Mouse (Mus musculus): Measurements from ENCODE around the gene Hdhd3.
"Not testable (repeated sequence)": the region's sequence is repeated elsewhere in the genome, so short reads cannot be mapped to it uniquely, and the experiment has no call there.

Hdhd3 gene

DNA sequence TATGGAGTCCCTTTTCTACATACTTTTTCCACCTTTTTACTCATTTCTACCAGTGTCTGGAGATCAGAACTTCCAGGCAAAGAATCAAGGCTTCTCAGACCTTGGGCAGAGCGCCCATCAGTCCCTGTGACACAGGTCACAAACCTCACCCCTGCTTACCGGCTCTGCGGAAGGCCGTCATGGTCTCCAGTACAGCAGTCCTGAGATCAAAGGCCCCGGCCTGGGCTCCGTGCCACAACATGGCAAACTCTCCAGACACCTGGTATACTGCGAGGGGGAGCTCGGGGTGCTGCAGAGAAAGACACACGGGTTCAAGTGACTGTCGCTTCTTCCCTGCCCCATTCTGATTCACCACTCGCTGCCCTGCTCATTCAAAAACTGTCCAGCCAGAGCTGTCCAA, 6.7 kb upstream of the Hdhd3 start:
- DNase-seq (ENCODE audit: low spot score): no peak

GRCm38 (mm10) chr4:62508839-62509238, 5.6 kb upstream of the Hdhd3 start:
- no peak for DNase-seq (ENCODE audit: low spot score)

DNA sequence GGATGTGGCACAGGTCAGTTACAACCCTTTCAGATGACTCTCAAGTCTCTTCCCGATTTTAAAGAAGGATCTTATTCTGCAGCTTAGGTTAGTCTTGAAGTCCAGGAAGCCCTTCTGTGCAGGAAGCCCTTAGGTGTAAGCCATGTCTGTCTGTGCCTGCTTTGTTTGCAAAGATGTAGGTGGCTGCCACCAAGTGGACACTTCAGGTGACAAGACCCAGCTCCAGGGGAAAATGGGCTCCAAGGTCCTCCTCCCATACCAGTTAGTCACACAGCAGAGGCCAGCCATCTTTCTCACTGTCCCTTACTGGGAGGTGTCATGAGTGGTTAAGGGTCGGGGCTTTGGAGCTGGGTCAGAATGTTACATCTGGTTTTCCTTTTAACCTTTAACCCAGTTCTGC, 3.5 kb upstream of the Hdhd3 start:
- DNase-seq (ENCODE audit: low spot score): no peak

DNA sequence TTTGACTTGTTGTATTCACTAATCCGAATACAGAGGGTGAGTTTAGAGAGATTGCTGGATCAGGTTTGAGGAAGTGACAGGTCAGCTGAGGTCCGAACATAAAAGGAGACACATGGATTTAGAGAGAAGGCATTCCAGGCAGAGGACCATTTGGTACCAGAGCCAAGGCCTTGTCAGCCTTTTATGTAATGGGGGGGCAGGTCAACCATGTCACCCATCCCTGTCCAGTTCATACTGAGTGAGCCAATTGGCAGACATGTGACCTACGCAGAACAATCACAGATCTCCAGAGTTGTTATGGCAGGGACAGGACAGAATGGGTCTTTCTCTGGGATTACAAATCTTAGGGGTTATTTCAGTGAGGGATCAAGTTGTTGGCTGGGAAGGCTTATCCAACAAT, 2.7 kb upstream of the Hdhd3 start:
- no peak for DNase-seq (ENCODE audit: low spot score)

DNA sequence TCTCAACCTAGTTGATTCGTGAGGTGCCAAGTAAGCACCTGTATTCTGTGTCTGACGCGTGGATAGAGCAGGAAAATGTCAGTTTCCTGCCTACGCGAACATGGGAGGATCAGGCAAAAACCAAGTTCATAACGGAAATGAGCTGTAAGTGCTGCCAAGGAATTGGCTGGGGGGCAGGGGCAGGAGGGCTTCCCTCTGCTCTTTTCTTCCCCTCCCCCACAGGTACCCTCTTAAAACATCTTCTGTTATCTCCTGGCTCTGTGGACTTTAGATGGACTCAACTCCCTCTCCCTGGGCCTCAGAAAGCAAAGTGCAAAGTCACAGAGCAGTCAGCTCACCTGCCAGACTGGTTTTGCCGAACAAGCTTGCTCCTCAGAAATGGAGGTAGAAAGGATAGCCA, 298 bp downstream of the Hdhd3 start:
- no peak for DNase-seq (ENCODE audit: low spot score)

DNA sequence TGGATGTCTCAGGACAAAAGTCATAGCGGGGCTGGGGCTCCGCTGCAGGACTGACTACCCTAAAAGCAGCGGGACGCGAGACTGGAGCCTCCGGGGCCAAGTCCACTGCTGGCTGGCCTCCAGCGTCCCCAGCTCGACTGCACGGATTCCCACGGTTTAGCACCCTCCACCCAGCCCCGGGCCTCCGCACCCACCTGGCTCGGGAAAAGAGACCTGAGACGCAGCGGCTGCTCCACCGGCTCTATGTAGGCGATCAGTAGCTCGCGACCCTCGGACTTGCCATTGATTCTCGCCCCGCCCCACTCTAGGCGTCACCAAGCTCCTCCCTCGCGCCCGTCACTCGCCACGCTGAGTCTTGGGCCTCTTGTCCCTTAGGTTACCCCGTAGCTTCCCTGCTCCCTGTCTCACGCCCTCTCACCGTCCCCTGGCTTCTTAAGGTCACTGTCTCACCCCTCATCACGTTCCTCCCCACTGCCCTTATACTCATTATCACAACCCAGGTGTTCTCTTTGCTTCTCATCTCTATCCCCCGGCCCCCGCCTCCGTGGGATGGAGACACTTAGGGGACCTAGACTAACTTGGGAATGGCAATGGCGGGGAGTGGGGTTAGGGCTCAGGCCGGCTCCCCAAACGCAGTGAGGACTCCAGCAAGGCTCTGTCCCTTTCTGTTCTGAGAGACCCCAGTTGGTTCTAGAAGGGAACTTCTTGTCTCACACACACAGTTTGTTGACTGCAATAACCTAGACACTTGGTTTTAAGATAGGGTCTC, 1.1 kb downstream of the Hdhd3 start:
- DNase-seq (ENCODE audit: low spot score): peak; percentile 92

DNA sequence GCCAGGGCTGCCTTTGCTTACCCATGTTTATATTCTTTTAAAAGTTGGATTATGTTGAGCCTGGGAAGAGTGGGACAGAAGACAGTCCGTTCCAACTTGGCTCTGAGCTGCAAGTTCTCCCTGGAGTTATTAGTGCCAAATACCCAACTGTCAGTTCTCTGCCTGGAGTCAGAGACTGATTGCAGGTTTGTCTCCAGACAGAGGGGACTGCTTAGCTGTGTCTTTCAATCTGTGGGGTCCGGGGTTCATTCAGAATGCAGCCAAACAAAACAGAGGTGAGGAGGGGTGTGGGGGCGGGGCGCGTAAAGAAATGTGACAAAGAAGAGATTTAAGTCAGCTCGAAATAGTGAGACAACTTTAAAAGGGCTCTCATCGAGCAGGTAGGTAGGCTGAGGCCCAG, 1.7 kb downstream of the Hdhd3 start:
- no peak for DNase-seq (ENCODE audit: low spot score)

DNA sequence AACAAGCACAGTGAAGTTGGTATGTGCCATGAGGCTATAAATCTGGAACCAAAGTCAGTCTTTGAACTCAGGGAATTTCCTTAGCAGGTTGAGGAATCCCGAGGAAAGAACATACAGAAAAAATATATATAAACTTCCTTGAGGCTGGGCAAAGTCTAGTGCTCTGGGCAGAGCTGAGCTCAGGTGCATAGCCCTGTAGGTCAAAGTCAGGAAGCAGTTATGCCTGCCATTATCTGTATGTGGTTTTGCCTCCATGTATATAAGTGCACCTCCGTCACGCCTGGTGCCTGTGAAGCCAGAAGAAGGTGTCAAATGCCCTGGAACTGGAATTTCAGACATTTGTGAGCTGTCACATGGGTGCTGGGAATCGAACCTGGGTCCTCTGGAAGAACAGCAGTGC, 2.5 kb downstream of the Hdhd3 start:
- no peak for DNase-seq (ENCODE audit: low spot score)

DNA sequence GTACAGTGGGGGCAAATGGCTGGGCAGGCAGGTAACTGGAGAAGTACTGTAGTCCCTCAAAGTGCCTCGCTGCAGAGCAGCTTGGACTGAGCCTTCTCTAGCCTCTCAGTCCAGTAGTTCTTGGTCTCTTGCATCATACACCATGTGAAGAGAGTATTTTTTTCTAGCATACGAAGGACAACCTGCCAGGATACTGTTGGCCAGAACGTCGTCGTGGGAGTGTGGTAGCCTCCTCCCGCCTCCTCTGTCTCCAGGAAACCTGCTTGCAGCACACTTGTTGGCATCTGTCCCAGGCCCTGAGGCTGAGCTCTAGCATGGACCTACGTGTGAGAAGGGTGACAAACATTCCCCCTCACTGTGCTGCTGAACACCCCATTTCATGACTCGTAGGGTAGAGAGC, 6.5 kb downstream of the Hdhd3 start:
- DNase-seq (ENCODE audit: low spot score): peak; percentile 83

- DNase-seq (ENCODE audit: low spot score): peak; percentile 64
Measured at GRCm38 (mm10) chr4:62495946-62496345, 7.3 kb downstream of the Hdhd3 start.

- no peak for DNase-seq (ENCODE audit: low spot score)
Measured at GRCm38 (mm10) chr4:62494230-62494629, 9.0 kb downstream of the Hdhd3 start.

- no peak for DNase-seq (ENCODE audit: low spot score)
Measured at GRCm38 (mm10) chr4:62492682-62493081, 10.6 kb downstream of the Hdhd3 start.

GRCm38 (mm10) chr4:62487914-62488313, 15.4 kb downstream of the Hdhd3 start:
- no peak for DNase-seq (ENCODE audit: low spot score)

GRCm38 (mm10) chr4:62487172-62487571, 16.1 kb downstream of the Hdhd3 start:
- no peak for DNase-seq (ENCODE audit: low spot score)

GRCm38 (mm10) chr4:62486162-62486696, 17.0 kb downstream of the Hdhd3 start:
- DNase-seq (ENCODE audit: low spot score): peak; percentile 81

GRCm38 (mm10) chr4:62485450-62486161, 17.7 kb downstream of the Hdhd3 start:
- peak; percentile 65 for DNase-seq (ENCODE audit: low spot score)

DNA sequence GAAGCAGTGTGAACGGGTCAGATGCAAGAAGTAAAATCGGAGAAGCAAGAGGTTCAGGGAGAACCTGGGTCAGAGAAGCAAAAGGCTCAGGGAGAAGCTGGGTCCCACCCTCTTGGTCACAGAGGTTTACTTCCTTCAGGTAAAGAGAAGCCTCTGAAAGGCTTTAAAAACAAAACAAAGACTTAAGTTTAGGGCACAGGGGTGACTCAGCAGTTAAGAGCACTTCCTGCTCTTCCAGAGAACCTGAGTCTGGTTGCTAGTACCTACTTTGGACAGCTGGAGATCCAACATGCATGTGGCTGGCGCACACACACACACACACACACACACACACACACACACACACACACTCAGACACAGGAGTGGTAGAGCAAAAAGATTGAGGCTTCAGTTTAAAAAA, 18.3 kb downstream of the Hdhd3 start:
- no peak for DNase-seq (ENCODE audit: low spot score)

- DNase-seq (ENCODE audit: low spot score): no peak
Measured at GRCm38 (mm10) chr4:62480709-62481605, 22.3 kb downstream of the Hdhd3 start.

DNA sequence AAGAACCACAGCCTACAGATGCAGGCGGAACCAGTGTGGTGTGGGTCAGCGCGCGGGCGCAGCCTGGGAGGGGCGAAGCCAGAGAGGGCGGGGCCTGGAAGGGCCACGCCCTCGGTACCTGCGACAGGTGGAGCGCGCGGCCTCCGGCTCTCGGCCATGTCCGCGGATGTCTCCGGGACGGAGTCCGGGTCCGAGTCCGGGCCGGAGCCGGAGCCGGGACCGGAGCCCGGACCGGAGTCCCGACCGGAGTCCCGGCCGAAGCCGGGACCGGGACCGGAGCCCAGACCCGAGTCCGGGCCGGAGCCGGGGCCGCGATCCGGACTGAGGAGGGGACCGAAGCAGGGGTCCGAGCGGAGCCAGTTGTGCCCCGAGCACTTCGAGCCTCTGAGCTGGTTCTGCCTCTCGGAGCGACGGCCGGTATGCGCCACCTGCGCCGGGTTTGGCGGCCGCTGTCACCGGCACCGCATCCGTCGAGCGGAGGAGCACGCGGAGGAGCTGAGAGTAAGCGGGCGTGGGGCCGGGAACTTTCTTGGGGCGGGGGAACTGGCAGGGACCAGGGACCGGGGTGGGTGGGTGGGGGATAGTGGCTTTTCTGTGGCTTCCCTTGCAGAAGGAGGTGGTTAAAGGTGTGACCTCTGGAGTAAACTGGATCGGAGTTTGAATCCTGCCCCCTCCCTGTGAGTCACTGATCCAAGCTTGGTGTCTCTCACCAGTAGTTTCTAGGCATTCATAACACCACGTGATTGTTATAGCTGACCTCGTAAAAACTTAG, 23.1 kb downstream of the Hdhd3 start, which contains the start of gene Bspry:
TSS of gene Bspry (plus strand) at position 117 of the 772 bp plus-strand sequence.
- DNase-seq (ENCODE audit: low spot score): peak; percentile 63

- DNase-seq (ENCODE audit: low spot score): not testable (repeated sequence)
Measured at GRCm38 (mm10) chr4:62479593-62479936, 23.7 kb downstream of the Hdhd3 start.

GRCm38 (mm10) chr4:62477542-62478244, 25.6 kb downstream of the Hdhd3 start:
- DNase-seq (ENCODE audit: low spot score): no peak
